Comparison of ENCODE assay signal across 8 mouse cellular contexts in genomic region chr11:5862394-5863105, GRCm38 (mm10). TPM values are rescaled to one million over a fixed set of nuclear protein-coding genes. Genes with fewer than 3 reads are reported as not detected.
DNase-seq lines count a peak whose midpoint lies in the region; ATAC-seq and TF ChIP-seq lines count a peak whose summit lies in the region.

No protein-coding gene starts in this region.

- H3K27ac ChIP-seq in lung, embryonic 14.5 days (ENCODE audit: low read depth), result no peak overlapping the region
- 0 out of 2 replicates have a peak overlapping the region, but pooled peaks have one; percentile 22 for H3K27ac ChIP-seq in embryonic facial prominence, embryonic 13.5 days
- no peak overlapping the region for H3K27ac ChIP-seq in intestine, postnatal 0 days (ENCODE audit: low read depth, low read length)
- H3K27ac ChIP-seq in lung, embryonic 16.5 days (ENCODE audit: low read length), result no peak overlapping the region

- 10% methylated on average over 15 of the region's 15 CpGs for whole genome bisulfite sequencing in lung, embryonic 14.5 days
- 21% methylated on average over 15 of the region's 15 CpGs for WGBS in embryonic facial prominence, embryonic 13.5 days
- WGBS in intestine, postnatal 0 days, result 19% methylated on average over 15 of the region's 15 CpGs
- 11% methylated on average over 15 of the region's 15 CpGs for WGBS in lung, embryonic 16.5 days

- no peaks in the 10 kb centered on the region for H3K9me3 ChIP-seq in lung, embryonic 14.5 days (ENCODE audit: low read depth, low read length)
- 0 out of 2 replicates have a peak, but pooled peaks cover 2% of the 10 kb centered on the region for H3K9me3 ChIP-seq in embryonic facial prominence, embryonic 13.5 days
- no peaks in the 10 kb centered on the region for H3K9me3 ChIP-seq in intestine, postnatal 0 days (ENCODE audit: control insufficient read depth)
- no peaks in the 10 kb centered on the region for H3K9me3 ChIP-seq in lung, embryonic 16.5 days (ENCODE audit: control insufficient read depth, low read length)

- no peak for TF ChIP-seq CTCF in lung, embryonic 14.5 days (IDR thresholded peaks at IDR 0.05; ENCODE audit: low read depth)
- TF ChIP-seq CTCF in intestine, postnatal 0 days (IDR thresholded peaks at IDR 0.05; ENCODE audit: low read depth), result no peak

- peak overlapping the region; percentile 48 for H3K4me3 ChIP-seq in lung, embryonic 14.5 days (ENCODE audit: low read depth, low read length)
- peak overlapping the region; percentile 53 for H3K4me3 ChIP-seq in embryonic facial prominence, embryonic 13.5 days
- H3K4me3 ChIP-seq in intestine, postnatal 0 days (ENCODE audit: low read depth, low read length), result peak overlapping the region; percentile 46
- H3K4me3 ChIP-seq in lung, embryonic 16.5 days (ENCODE audit: low read length), result peak overlapping the region; percentile 58

- peak overlapping the region; percentile 59 for H3K9ac ChIP-seq in lung, embryonic 14.5 days
- peak overlapping the region; percentile 77 for H3K9ac ChIP-seq in embryonic facial prominence, embryonic 13.5 days
- H3K9ac ChIP-seq in intestine, postnatal 0 days (ENCODE audit: low read depth, low read length), result peak overlapping the region; percentile 40; the same call in 1 of the 2 replicates
- H3K9ac ChIP-seq in lung, embryonic 16.5 days (ENCODE audit: low read length), result peak overlapping the region; percentile 71

- peak; percentile 57 for ATAC-seq in lung, embryonic 14.5 days (ENCODE audit: insufficient read depth)
- no peak for ATAC-seq in embryonic facial prominence, embryonic 13.5 days (ENCODE audit: insufficient number of reproducible peaks, insufficient read depth, low FRiP score, low TSS enrichment, low read depth)
- no peak for ATAC-seq in intestine, postnatal 0 days
- peak; percentile 29 for ATAC-seq in lung, embryonic 16.5 days (ENCODE audit: low read depth)
- no peak for ATAC-seq in granulocyte monocyte progenitor cell, adult 5-6 weeks (replicated peaks; ENCODE audit: poor library complexity, severe bottlenecking)

- peaks cover 4% of the 10 kb centered on the region for H3K4me1 ChIP-seq in lung, embryonic 14.5 days (ENCODE audit: insufficient read depth)
- H3K4me1 ChIP-seq in embryonic facial prominence, embryonic 13.5 days, result peaks cover 29% of the 10 kb centered on the region
- H3K4me1 ChIP-seq in intestine, postnatal 0 days (replicated peaks; ENCODE audit: control insufficient read depth, insufficient read depth, low read length), result no peaks in the 10 kb centered on the region
- H3K4me1 ChIP-seq in lung, embryonic 16.5 days (replicated peaks; ENCODE audit: control insufficient read depth, insufficient read depth, low read length), result peaks cover 13% of the 10 kb centered on the region

- H3K27me3 ChIP-seq in lung, embryonic 14.5 days (ENCODE audit: insufficient read depth, low read length), result no peaks in the 10 kb centered on the region
- H3K27me3 ChIP-seq in embryonic facial prominence, embryonic 13.5 days, result peaks cover 34% of the 10 kb centered on the region
- H3K27me3 ChIP-seq in intestine, postnatal 0 days (replicated peaks; ENCODE audit: control insufficient read depth, insufficient read depth, low read length), result peaks cover 14% of the 10 kb centered on the region; the same call in 1 of the 2 replicates
- no peaks in the 10 kb centered on the region; the same call in 1 of the 2 replicates for H3K27me3 ChIP-seq in lung, embryonic 16.5 days (ENCODE audit: control insufficient read depth, insufficient read depth, low read depth, low read length)

- peak; percentile 40 for DNase-seq in lung, embryonic 14.5 days
- DNase-seq in lung, postnatal 25 days (ENCODE audit: low spot score), result no peak
- DNase-seq in frontal cortex, postnatal 14 days (ENCODE audit: low spot score in 2 of 2), result no peak
- no peak for DNase-seq in right cerebral cortex, postnatal 25 days

- H3K4me2 ChIP-seq in lung, embryonic 14.5 days, result peak overlapping the region; percentile 85
- H3K4me2 ChIP-seq in embryonic facial prominence, embryonic 13.5 days, result peak overlapping the region; percentile 86
- peak overlapping the region; percentile 76 for H3K4me2 ChIP-seq in intestine, postnatal 0 days (replicated peaks; ENCODE audit: low read depth)
- peak overlapping the region; percentile 77 for H3K4me2 ChIP-seq in lung, embryonic 16.5 days (ENCODE audit: low read depth, low read length)

- H3K36me3 ChIP-seq in lung, embryonic 14.5 days (ENCODE audit: insufficient read depth), result peaks cover 7% of the 10 kb centered on the region; the same call in 1 of the 2 replicates
- H3K36me3 ChIP-seq in embryonic facial prominence, embryonic 13.5 days, result peaks cover 27% of the 10 kb centered on the region
- no peaks in the 10 kb centered on the region; the same call in 1 of the 2 replicates for H3K36me3 ChIP-seq in intestine, postnatal 0 days (ENCODE audit: control insufficient read depth, insufficient read depth)
- no peaks in the 10 kb centered on the region for H3K36me3 ChIP-seq in lung, embryonic 16.5 days (ENCODE audit: control insufficient read depth, insufficient read depth, low read length)

RNA-seq across cellular contexts. Expression of gene Aebp1, which starts 0.8 kb away (rescaled TPM):
- polyA plus RNA-seq in lung, embryonic 14.5 days (2014; fragmentation: Nextera tagmentation; extraction: Ambion mirVana), result 30.8 and 32.5 TPM in 2 replicates
- polyA plus RNA-seq in embryonic facial prominence, embryonic 13.5 days (2015; fragmentation: Nextera tagmentation; extraction: Ambion mirVana), result 32.9 and 38.7 TPM in 2 replicates
- polyA plus RNA-seq in intestine, postnatal 0 days (2015; fragmentation: Nextera tagmentation; extraction: Ambion mirVana), result 15.0 and 15.8 TPM in 2 replicates
- 35.1 and 37.4 TPM in 2 replicates for polyA plus RNA-seq in lung, embryonic 16.5 days (2015; fragmentation: Nextera tagmentation; extraction: Ambion mirVana)
- not detected in 2 replicates for total RNA-seq in granulocyte monocyte progenitor cell, adult 5-6 weeks (2014; fragmentation: Nextera tagmentation)
- not detected in 2 replicates for total RNA-seq in granulocyte monocyte progenitor cell, adult 5-6 weeks (2017)

RNA-seq across cellular contexts. Expression of gene Pold2, which starts 15.5 kb away (rescaled TPM):
- polyA plus RNA-seq in lung, embryonic 14.5 days (2014; fragmentation: Nextera tagmentation; extraction: Ambion mirVana), result 148 and 156 TPM in 2 replicates
- polyA plus RNA-seq in embryonic facial prominence, embryonic 13.5 days (2015; fragmentation: Nextera tagmentation; extraction: Ambion mirVana), result 110 and 138 TPM in 2 replicates
- 32.3 and 32.7 TPM in 2 replicates for polyA plus RNA-seq in intestine, postnatal 0 days (2015; fragmentation: Nextera tagmentation; extraction: Ambion mirVana)
- 127 and 139 TPM in 2 replicates for polyA plus RNA-seq in lung, embryonic 16.5 days (2015; fragmentation: Nextera tagmentation; extraction: Ambion mirVana)
- total RNA-seq in granulocyte monocyte progenitor cell, adult 5-6 weeks (2014; fragmentation: Nextera tagmentation), result 84.1 and 88.5 TPM in 2 replicates
- 55.8 and 95.4 TPM in 2 replicates for total RNA-seq in granulocyte monocyte progenitor cell, adult 5-6 weeks (2017)

RNA-seq across cellular contexts. Expression of gene Polm, which starts 24.7 kb away (rescaled TPM):
- 6.8 and 7.7 TPM in 2 replicates for polyA plus RNA-seq in lung, embryonic 14.5 days (2014; fragmentation: Nextera tagmentation; extraction: Ambion mirVana)
- 11.4 and 13.6 TPM in 2 replicates for polyA plus RNA-seq in embryonic facial prominence, embryonic 13.5 days (2015; fragmentation: Nextera tagmentation; extraction: Ambion mirVana)
- 9.0 and 9.2 TPM in 2 replicates for polyA plus RNA-seq in intestine, postnatal 0 days (2015; fragmentation: Nextera tagmentation; extraction: Ambion mirVana)
- polyA plus RNA-seq in lung, embryonic 16.5 days (2015; fragmentation: Nextera tagmentation; extraction: Ambion mirVana), result 8.0 and 8.4 TPM in 2 replicates
- total RNA-seq in granulocyte monocyte progenitor cell, adult 5-6 weeks (2014; fragmentation: Nextera tagmentation), result 0.73 and 2.3 TPM in 2 replicates
- total RNA-seq in granulocyte monocyte progenitor cell, adult 5-6 weeks (2017), result 0.26 TPM in 1 of 2 replicates, not detected in the other

RNA-seq across cellular contexts. Expression of gene Myl7, which starts 36.0 kb away (rescaled TPM):
- 21.4 and 344 TPM in 2 replicates for polyA plus RNA-seq in lung, embryonic 14.5 days (2014; fragmentation: Nextera tagmentation; extraction: Ambion mirVana)
- polyA plus RNA-seq in embryonic facial prominence, embryonic 13.5 days (2015; fragmentation: Nextera tagmentation; extraction: Ambion mirVana), result 1.3 and 10.3 TPM in 2 replicates
- 20.9 and 22.7 TPM in 2 replicates for polyA plus RNA-seq in intestine, postnatal 0 days (2015; fragmentation: Nextera tagmentation; extraction: Ambion mirVana)
- polyA plus RNA-seq in lung, embryonic 16.5 days (2015; fragmentation: Nextera tagmentation; extraction: Ambion mirVana), result 450 and 673 TPM in 2 replicates
- total RNA-seq in granulocyte monocyte progenitor cell, adult 5-6 weeks (2014; fragmentation: Nextera tagmentation), result not detected in 2 replicates
- total RNA-seq in granulocyte monocyte progenitor cell, adult 5-6 weeks (2017), result not detected in 2 replicates

RNA-seq across cellular contexts. Expression of gene Pgam2, which starts 59.0 kb away (rescaled TPM):
- 1.6 and 19.6 TPM in 2 replicates for polyA plus RNA-seq in lung, embryonic 14.5 days (2014; fragmentation: Nextera tagmentation; extraction: Ambion mirVana)
- polyA plus RNA-seq in embryonic facial prominence, embryonic 13.5 days (2015; fragmentation: Nextera tagmentation; extraction: Ambion mirVana), result 10.1 and 12.1 TPM in 2 replicates
- polyA plus RNA-seq in intestine, postnatal 0 days (2015; fragmentation: Nextera tagmentation; extraction: Ambion mirVana), result 9.9 and 10.1 TPM in 2 replicates
- polyA plus RNA-seq in lung, embryonic 16.5 days (2015; fragmentation: Nextera tagmentation; extraction: Ambion mirVana), result 46.8 and 52.4 TPM in 2 replicates
- total RNA-seq in granulocyte monocyte progenitor cell, adult 5-6 weeks (2014; fragmentation: Nextera tagmentation), result not detected in 2 replicates
- not detected in 2 replicates for total RNA-seq in granulocyte monocyte progenitor cell, adult 5-6 weeks (2017)

Comparison
In these comparisons a context has a peak if more than half of its experiments do, and no peak if none do; other contexts are left out.
1. ATAC-seq: peak in lung, embryonic 14.5 days (single experiment) and lung, embryonic 16.5 days (single experiment); none in embryonic facial prominence, embryonic 13.5 days (single experiment), intestine, postnatal 0 days (single experiment) and granulocyte monocyte progenitor cell, adult 5-6 weeks (single experiment).
2. Peak in every context shown above with its lines, with median percentiles within 50 percentile points of each other: H3K4me2 ChIP-seq, H3K4me3 ChIP-seq and H3K9ac ChIP-seq.